Mouse (Mus musculus) kidney, adult 9 months (tissue): Measurements from ENCODE around the gene Treml2.
"Not testable (repeated sequence)": the region's sequence is repeated elsewhere in the genome, so short reads cannot be mapped to it uniquely, and the experiment has no call there.

Source experiments
- DNase-seq: peaks from one replicate; pipeline ENCODE4 v3.0.0; 2022

The Treml2 gene

DNA sequence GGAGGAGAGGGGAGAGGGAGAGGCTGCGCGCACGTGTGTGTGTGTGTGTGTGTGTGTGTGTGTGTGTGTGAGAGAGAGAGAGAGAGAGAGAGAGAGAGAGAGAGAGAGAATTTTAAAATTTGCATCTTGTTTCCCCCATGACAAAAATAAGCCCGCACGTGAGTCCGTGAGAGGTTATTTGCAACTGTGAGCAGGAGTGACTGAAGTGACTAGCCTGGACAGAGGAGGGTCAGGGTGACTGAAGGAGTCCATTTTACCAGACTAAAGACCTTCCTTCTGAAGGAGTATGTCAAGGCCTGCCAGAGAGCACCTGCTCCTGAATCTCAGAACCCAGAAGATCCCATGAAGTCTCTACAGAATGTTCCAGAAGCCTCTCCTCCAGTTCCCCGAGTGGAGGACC, 458 bp downstream of the Treml2 start:
- DNase-seq, result no peak

DNA sequence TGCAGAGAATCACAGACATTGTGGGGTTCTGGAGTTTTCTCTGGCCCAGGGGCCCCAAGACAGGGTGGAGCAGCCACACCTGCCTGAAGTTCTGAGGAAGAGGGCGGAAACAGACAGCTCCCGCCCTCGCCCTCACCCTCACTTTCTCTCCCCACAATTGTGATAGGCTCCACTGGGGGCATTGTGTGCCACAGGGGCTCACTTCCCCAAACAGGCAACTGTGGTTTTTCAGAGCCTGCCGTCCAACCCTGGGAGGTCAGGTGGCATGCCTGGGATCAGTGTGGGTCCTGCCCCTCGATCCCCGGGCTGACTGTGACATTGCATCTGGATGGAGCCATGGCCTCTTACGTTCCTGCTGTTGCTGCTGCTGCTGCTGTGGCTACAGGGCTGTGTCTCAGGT, 901 bp downstream of the Treml2 start:
- DNase-seq, result no peak

DNA sequence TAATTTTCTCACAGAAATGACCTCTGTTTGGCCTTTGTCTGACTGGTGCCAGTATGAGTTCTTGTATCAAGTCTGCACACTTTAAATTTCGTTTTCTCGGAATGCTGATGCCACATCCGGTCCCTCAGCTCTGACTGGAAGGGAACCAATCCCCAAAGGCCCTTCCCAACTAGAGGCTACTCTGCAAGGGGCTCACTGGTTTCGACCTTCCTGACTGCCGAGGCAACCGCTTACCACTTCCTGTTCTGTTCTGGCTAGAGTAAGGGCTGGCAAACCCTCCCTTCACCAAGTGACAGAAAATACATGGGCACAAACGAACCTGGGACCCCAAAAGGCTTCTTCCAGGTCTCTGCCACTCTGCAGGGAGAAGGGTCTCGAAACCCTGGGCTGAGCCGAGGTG, 1.6 kb downstream of the Treml2 start:
- no peak for DNase-seq

DNA sequence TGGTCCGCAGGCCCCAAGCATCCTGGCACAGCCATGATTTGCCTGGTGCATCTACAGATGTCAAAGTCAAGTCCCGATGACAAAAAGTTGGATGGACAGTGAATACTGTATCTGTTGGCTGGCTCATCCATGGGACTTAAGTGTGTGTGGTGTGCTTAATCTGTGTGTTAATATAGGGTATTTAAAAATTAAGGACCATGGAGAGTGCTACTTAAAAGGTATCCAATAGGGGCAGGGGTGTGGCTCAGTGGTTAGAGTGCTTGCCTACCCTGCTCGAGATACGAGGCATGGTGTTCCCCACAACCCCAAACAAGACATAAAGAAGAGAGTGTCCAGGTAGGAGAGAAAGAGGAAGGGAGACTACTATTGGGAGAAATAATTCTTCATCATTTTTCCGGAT, 2.5 kb downstream of the Treml2 start:
- DNase-seq, result no peak

DNA sequence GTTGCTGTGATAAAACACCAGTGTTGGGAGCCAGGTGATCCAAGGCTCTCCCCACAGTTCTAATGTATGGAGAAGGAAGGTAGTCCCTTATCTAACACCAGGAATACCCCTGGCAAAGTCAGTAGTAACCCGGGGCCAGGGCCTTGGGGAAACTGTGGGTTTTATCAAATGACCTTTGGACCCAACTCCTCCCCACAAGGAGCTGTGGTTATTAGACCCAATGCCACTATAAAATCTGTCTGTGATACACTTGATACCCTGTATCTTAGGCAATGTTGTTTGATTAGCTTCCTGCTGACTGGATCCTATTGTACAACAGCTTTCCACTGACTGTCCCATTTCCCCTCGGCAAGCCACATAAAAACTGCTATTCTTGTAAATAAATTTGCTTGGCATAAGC, 12.8 kb downstream of the Treml2 start:
- DNase-seq, result no peak

DNA sequence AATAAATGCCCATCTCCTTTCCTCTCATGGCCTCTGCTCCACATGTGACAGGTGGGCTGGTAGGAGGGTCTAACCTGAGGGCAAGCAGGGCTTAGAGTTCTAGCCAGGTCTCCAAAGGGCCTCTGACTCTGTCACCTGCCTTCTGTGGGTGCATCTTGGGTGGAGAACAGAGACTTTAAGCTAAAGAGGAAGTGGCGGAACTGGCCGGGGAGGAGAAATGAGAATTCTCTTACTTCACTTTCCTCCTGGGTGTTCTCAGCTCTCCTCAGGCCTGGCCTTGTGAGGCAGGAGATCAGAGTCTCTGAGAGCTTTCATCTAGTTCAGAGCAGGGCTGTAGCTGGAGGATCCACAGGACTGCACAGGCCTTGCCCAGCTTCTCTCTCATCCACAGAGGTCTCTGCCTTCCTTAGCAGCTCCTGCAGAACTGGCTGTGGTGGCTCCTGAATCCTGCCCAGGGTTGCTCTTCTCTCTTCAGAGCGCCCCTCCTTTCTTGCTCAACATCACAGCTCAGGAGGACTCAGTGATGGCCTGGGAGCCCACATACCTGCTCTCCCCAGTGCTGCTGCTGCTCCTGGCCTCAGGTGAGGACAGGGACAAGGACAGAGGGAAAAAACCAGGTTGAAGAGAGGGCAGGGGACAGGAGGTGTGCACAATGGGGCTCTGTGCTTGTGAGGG, 16.7 kb downstream of the Treml2 start, which contains the start of gene B430306N03Rik:
Gene B430306N03Rik, plus strand, starts transcription at position 237 of the 675 bp plus-strand sequence.
- DNase-seq, result not testable (repeated sequence)

DNA sequence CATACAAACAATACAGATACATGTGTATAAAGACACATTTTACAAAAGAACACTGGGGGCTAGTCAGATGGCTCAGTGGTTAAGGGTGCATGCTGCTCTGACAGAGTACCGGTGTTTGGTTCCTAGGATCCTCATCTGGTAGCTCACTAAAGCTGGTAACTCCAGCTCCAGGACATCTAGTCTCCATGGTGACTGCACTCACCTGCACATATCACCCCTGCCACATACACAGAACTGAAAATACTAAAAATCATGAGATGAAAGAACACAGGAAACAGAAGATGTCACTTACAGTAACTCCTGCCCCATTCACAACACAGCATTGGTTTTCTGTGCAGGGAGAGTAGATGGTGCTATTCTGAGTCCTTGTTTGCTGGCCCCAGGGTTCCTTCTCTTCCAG, 19.4 kb downstream of the Treml2 start:
- DNase-seq, result no peak

DNA sequence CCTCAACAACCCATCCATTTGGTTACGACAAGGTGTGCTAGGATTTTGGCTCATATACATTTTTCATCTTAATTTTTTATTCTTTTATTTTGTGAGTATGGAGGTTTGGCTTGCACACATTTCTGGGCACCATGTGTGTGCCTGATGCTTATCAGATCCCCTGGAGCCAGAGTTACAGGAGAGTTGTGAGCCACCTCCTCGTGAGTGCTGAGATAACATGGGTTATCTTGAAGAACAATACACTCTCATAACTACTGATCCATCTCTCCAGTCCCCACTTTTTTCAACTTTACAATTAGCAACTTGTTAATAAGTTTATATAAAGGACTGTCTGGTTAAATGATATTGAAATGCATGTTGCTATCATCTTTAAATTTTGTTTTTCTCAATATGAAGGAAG, 22.0 kb downstream of the Treml2 start:
- DNase-seq, result no peak

DNA sequence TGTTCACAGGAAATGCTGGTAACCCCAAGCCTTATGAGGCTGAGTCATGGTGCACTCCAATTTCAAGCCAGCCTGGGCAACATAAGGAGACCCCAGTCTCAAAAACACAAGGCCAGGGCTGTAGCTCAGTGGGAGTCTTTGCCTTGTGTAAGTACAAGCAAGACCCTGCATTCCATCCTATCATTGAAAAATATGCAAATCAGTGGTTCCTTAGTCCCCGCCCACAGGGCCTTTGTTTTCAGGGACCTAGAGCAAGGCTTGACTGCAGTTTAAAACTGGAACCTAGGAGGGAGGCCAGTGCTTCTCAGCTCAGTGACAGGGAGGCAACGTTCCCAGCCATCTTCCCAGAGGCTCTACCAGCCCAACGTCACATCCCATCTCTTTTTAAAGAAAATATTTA, 23.9 kb downstream of the Treml2 start:
- DNase-seq, result no peak

DNA sequence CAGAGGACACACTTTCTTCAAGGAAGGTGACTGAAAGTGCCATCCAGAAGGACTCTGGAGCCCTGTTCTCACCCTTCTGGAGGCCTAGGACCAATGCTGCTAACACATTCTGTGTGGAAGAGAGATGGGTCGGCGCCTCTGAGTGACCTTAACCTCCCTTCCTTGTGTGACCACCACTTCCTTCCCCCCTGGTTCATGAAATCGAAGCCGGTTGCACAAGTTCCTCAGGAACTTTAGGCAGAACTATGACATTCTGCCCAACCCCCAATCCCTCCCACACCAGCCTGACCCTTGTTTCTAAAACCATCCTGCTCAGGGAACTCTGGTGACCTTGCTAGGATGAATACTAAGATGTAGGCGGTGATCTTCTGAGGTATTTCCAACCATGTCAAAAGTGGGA, 25.0 kb downstream of the Treml2 start:
- DNase-seq, result no peak

DNA sequence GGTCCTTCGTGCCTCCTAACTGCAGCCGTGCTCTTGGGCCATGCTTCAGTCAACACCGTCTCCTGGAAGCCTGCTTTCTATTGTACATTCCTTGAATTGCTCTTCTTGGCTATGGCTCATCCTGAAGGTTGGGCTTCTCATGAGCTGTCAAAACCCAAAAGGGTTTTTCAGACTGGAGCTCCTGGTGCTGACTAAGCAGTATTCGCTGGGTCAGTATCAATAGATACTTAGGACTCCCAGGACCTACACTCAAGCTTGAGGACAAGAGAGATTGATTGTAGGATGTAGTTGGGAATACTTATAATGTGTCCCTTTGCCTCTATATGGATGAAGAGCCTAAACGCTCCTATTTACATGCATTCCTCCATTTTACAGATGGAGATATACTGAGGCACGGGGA, 25.8 kb downstream of the Treml2 start:
- no peak for DNase-seq

DNA sequence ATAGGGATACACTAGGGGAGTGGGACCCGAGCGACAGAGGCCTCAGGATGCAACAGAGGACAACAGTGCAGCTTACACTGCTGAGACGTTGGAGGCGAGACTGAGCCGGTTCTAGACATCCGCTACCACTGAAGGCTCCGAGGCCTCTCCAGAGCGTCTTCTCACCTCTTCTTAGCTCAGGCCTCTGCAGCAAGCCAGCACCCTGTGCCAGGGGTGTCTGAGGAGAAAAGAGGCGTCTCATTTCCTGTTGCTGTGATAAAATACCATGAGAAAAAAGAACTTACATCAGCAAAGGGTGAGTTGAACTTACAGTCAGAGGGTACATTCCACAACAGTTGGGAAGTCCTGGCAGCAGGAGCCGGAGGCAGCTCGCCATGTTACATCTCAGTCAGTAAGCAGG, 26.3 kb downstream of the Treml2 start:
- no peak for DNase-seq

DNA sequence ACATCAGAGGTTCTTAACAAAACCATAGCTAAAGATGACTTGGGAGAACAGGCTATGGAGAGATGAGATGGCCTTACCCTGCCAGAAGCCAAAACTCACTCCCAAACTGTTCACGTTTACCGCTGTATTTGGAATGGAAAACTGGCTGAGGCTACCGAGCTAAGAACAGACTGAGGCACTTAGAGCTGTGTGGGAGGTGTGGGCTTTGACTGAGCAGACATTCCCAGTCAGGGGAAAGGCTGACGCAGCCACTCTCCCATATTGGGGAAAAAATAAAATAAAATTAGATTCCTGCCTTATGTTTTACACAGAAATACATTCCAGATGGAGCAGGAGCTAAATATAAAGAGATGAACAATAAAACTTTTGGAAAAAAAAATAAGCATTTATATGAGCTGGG, 27.4 kb downstream of the Treml2 start:
- no peak for DNase-seq

DNA sequence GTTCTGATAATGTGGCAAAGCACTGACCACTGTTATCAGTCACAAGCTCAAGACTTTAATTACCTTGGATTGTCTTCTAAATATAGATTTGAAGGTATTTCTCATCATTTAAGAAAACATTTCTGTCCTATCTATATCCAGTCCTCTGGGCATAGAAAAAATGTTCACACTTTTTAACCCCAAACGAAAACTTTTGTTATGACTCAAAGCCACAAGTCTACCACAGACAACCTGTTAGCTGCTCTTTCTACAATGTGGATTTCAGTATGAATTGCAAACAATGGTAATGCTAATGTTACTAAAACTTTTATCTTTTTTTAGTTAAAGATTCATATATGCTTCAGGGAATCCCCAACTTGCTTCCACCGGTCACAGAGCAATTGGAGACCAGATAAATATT, 33.2 kb downstream of the Treml2 start:
- DNase-seq, result no peak

DNA sequence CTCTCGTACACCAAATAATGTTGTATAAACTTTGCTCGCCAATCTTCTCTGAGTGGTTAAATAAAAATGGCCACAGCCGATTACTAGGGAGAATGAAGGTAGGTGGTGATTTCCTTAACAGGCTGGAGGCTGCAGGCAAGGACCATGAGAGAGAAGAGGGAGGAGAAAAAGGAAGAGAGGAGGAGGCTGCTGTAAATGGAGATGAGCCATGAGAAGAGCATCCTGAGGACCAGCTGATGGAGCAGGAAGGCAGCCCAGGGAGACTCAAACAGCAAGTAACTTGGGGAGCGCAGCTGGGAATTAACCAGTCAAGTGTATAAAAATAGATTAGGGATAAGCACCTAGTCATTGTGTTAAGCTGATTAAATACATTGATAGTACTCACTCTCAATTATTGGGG, 34.9 kb downstream of the Treml2 start:
- no peak for DNase-seq

DNA sequence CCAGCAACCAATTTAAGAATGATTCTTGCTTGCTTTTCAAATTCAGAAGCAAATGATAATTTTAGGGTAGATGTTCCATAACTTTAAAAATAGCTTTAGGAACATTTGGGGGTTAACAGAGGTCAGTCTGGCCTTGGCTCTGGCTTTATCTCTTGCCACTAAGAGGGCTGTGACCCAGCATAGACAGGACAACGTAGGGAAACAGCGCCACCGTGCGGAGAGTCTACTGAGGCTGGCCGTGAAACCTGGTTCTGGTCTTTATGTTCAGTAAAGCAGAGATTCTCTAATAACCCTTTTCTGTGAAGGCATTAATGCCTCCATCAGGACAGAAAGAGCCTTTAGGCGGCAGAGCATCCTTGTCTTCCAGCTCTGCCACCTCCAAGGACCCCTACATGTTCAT, 37.6 kb downstream of the Treml2 start:
- peak; percentile 80 for DNase-seq

DNA sequence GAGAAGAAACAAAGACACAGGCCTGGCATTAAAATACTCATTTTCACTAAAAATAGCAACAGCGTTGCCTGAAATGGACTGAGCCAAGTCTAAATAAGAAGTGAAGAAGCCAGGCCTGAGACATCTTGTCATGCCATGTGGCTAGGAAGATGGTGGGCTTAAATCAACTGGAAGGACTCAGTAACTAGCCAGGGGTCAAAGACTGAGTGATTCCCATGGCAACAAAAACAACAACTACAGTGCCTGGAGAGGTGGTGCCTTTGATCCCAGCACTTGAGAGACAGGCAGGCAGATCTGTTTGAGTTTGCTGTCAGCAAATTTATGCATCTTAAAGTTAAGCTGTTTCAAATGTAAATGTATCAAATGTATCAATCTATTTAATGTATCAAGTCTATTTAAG, 41.0 kb downstream of the Treml2 start:
- DNase-seq, result no peak

DNA sequence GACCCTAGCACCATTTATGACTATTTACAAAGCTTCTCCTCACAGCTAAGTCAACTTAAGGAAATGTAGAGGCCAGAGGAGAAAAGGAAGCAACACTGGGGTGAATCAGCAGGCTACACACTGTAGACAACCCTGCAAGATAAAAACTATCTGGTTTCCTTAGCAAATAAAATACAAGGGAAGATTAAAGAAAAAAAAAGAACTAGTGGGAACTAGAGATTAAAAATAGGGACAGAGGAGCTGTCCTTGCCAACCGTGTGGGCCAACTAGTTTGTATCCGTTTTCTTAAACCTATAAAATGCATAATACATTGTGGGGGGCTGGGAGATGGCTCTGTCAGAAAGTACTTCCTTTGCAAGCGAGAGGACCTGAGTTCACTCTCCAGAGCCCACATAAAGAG, 42.6 kb downstream of the Treml2 start:
- no peak for DNase-seq

DNA sequence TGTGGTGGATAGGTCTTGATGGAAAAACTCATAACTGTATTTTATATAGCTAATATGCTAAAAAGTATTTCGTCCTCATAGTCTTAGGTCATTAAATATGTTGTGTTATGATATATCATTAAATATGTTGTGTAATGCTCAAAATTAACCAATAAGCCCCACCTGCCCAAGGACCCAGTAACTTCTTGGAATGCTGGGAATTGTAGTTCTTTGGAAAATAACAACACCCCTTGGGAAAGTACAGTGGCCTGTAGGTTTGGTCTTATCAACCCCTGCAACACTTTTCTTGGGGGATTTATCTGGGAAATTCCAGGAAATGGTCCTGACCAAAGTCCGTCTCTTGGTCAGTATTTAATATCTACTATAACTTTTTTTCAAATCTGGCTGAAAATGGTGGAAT, 43.8 kb downstream of the Treml2 start:
- no peak for DNase-seq

DNA sequence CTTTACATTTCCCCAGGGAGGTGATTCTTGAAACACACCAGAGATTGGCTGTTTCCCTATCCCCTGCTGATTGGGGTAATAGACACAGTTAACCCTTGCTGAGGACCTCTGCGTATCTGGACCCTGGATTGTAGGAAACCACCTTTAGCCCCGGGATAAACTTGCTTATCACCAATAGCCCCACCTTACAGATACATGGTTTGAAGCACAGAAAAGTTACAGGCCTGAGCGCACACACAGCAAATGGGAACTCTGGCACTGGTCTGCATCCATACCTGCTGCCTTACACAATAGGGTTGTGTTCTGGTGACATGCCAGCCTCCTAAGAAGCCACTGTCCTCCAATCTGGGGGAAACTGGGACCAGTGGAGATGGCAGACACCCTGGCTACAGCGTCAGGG, 46.5 kb downstream of the Treml2 start:
- DNase-seq, result no peak

DNA sequence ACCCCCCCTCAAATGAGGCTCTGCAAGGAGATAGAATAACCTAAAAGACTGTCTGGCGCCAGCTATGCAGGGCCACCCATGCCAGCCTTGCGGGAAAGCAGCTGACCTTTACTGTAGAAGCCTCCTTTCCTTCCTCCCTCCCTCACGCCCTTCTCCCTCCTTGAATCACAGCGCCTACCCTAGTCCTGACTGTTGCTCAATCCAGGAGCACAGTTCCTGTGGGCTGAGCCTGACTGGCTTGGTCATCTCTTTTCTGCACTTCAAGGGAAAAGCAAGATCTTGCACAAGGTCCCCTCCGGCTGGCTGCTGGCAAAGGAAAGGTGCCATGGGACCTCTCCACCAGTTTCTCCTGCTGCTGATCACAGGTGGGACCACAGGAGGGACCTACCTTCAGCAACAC, 46.9 kb downstream of the Treml2 start, which contains the start of gene Trem2:
Gene Trem2, plus strand, starts transcription at position 171 of the 400 bp plus-strand sequence.
- no peak for DNase-seq

DNA sequence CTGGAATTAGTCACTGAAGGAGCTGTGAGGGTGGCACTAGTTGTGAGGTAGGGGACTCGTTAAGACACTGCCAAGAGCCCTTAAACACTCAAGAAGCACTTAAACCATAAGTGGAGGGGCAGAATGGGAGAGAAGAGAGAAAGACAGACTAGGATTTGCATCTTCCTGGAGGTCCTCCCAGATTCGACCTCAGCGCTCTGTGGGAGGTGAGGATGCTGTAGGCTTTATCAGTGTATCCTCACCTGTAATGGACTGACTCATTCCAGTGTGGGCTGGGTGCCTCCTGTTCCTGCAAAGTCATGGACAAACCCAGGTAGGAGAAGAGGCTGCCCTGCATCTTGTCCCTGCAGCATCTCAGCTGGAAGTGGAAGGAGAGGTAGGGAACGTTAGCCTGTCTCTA, 47.5 kb downstream of the Treml2 start:
- DNase-seq, result no peak

DNA sequence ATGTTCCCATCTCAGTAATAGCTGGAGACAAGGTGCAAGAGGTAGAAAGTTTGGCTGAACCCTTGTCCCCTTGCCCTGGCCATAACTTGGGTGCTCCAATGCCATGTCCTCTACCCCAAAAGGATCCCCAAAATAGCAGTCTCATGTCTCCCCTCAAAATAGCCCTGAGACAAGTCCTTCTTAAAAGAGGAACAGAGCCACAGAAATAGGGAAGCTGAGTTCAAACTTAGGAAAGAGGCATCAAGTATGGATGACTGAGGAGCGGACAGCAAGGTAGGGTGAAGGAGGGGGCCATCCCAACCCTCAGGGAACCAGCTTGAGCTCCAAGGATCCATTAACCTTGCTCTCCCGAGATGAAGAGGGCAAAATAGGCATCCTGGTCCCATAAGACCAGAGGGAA, 48.0 kb downstream of the Treml2 start:
- no peak for DNase-seq

DNA sequence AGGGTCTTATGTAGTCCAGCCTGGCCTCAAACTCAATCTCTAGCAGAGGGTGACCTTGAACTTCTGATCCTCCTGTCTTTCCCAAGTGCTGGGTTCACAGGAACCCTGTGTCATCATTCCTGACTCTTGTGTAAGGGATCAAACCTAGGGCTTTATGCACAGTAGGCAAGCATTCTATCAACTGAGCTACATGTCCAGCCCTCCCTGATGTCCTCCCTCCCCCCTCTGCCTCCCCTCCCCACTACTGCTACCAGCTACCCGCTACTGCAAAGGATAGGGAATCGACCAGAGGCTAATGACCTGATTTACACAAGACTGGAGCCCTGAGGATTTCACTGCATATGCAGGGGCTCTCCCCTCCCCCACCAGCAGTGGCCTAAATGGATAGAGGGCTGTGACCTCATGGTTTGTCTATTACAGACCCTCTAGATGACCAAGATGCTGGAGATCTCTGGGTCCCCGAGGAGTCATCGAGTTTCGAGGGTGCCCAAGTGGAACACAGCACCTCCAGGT, 51.4 kb downstream of the Treml2 start:
- DNase-seq, result no peak

DNA sequence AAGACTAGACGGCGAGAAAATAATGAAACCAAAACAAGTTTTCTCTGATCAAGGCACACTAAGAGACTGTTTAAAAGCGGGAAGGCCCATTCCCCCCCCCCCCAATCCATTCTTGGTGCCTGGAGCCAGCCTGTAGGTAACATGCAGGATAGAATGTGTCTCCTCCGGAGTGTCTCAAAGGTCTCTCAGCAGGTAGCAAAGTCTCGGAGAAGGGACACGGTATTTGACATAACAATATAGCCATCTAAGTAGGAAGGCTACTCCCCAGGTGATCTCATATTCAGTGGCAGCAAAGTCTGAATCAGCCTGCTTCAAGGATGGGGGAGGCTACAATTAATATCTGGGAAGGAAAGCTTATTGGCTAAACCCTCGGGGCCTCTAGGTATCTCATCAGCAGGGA, 53.7 kb downstream of the Treml2 start:
- DNase-seq, result not testable (repeated sequence)
